In genomic region chr13:102522080-102522479, GRCm38 (mm10) we compare ENCODE assay signal across 15 mouse cellular contexts.
"Had no signal": no experiment of that assay in that cellular context is flagged by ENCODE, and none has a peak within 500 bp of the region (broad histone marks: within the 10 kb centered on the region; RNA-seq: fewer than 3 reads in every experiment).

No protein-coding gene starts in this region.

- H3K27ac ChIP-seq: neural tube, embryonic 15.5 days; stomach, embryonic 15.5 days; stomach, postnatal 0 days had no signal

- H3K4me3 ChIP-seq: neural tube, embryonic 15.5 days; stomach, embryonic 15.5 days had no signal

- H3K9me3 ChIP-seq: neural tube, embryonic 15.5 days; stomach, embryonic 15.5 days had no signal

- H3K9ac ChIP-seq: neural tube, embryonic 15.5 days; stomach, embryonic 15.5 days had no signal

- H3K4me1 ChIP-seq: neural tube, embryonic 15.5 days; stomach, embryonic 15.5 days had no signal

- DNase-seq: retina, postnatal 1 day; right cerebral cortex, adult 18-20 months; right cerebral cortex, postnatal 14 days; right cerebral cortex, postnatal 25 days; right cerebral cortex, postnatal 4 days; spleen, adult 18-20 months; thymus, adult 18-20 months; thymus, adult 2 months; thymus, postnatal 14 days; thymus, postnatal 25 days; thymus, postnatal 36 days; thymus, postnatal 4 days had no signal

- H3K4me2 ChIP-seq: neural tube, embryonic 15.5 days; stomach, embryonic 15.5 days had no signal

- H3K36me3 ChIP-seq: neural tube, embryonic 15.5 days; stomach, embryonic 15.5 days had no signal

- H3K27me3 ChIP-seq: neural tube, embryonic 15.5 days; stomach, embryonic 15.5 days had no signal
